Mouse (Mus musculus) urinary bladder, postnatal 36 days (tissue): ENCODE results near the gene Inhbc.

ENCODE experiments used
- DNase-seq, 2 experiments: peaks; one replicate each; pipeline ENCODE4 v3.0.0; 2022; ENCODE audit warnings: low spot score in 2 of 2, mixed read lengths in 1 of 2

Inhbc gene

DNA sequence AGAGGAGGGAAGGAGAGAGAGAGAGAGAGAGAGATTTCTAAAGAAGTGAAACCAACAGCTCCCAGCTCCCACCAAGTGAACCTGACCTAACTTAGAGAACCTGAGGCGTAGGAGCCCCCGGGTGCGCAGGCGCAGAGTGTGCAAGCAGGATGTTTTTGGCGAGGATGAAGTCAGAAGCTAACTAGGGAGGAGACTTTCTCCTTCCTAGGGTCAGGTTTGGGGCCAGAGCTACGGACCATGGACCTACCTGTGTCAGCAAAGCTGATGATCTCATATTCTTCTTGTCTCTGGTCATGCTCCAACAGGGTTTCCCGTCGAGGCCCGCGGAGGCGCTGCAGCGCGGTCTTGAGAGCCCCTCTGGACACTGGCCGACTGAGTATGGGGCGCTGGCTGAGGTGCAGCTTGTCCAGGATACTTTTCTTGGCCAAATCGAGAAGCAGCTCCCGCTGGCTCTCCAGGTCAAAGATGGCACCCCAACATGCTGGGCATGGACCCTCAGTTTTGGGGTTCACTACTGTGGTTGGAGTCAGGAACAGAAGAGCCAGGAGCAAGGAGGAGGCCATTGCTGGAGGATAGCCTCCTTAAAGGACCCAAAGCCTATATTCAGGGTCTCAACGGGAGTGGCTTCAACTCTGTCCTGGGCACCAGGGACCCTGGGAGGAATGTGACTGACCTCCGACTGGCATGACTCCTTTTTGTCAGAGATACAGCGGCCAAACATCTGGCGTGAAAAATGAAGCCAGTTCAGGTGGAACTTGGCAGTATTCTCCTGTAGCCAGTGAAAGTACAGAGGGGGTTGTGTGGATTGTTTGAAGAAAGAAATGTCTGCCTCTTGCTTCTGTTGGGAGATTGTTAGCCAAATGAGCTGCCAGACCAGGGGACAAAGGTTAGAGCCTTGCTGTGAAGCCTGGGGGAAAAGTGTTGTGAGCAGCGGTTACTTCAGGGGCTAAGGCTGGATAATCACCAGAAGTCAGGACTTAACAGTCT, at the start of gene Inhbc:
Inhbc (minus strand) TSS at position 598 of the 987 bp plus-strand sequence.
- DNase-seq, result no peak

DNA sequence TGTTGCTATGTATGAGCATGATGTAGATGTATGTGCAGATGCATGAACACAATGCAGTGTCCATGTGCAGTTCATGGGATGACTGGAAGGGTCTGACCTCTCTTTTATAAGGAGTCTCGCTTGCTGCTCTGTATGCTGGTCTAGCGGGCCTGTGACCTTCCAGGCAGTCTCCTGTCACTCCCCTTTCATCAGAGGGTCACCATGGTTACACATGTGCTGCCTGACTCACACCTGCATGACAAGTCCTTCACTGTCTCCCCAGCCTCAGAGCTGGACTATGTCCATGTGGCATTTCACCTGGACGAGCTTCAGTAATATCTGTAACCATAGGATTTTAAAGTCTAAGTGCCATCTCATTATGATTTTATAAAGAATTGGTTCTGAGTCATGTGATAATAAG, 43.9 kb upstream of the Inhbc start:
- no peak for DNase-seq

DNA sequence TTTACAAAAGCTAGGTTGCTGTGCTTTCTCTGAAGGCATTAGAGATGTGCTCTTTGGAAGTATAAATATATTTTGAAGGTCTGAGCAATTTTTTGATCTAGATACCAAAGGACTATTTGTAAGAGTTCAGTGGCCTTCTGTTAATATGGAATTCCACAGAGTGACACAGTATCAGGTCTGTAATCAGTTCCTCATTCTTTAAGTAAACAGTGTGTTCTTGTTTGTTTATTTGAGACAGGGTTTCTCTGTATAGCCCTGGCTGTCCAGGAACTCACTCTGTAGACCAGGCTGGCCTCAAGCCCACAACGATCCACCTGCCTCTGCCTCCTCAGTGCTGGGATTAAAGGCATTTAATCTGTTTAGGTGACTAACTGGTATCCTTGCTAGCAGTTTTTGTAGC, 43.4 kb upstream of the Inhbc start:
- DNase-seq, result no peak

DNA sequence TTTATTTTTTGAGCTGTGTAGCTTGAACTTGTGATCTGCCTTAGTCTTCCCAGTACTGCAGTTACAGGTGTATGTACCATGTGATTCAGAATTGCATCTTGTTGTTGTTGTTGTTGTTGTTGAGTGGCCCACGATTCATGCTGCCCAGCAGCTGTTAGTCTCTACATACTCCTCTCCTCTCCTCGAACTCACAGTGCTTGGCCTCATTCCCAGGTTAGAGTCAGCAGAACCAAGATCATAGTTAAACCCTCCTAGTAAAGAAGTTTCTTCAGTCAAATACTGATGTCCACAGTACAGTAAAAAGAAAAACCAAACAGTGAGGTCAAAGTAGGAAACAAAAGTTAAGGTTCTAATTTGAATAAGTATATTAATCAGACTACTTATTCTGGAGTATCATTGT, 42.5 kb upstream of the Inhbc start:
- no peak for DNase-seq

GRCm38 (mm10) chr10:127412101-127412500, 41.9 kb upstream of the Inhbc start:
- DNase-seq, result no peak

DNA sequence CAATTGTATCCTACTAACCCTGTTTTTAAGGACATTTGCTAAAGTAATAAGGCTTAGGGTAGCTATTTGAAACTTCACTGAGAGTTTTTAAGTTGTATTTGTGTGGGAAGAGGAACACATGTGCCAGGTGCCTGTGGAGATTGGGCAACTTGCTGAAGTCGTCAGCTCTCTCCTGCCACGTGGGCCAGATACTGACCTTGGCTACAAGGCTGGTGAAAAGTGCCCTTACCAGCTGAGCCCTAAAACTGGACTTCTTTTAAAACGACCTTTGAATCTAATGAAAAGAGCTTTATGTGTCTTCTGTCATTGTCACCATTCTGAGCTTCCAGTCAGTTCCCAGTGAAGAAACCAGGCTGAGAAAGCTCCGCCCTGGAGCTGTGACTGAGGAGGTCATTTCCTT, 37.2 kb upstream of the Inhbc start:
- DNase-seq, result no peak

GRCm38 (mm10) chr10:127404701-127405100, 34.5 kb upstream of the Inhbc start:
- DNase-seq, result no peak

DNA sequence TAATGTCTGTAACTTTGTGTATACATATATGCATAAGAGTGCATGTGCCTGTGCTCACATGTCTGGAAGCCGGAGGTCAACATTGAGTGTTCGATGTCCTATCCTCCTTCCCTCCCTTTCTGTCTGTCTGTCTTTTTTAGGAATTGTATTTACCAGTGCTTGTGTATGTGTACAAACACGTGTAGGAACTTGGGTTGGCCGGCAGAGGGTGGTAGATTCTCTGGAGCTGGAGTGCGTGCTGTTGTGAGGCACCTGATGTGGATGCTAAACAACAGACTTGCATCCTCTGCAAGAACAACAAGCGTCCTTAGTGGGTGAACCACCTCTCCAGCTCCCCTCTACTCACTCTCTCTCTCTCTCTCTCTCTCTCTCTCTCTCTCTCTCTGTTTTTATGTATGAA, 21.5 kb upstream of the Inhbc start:
- no peak for DNase-seq

- DNase-seq, result no peak
Measured at GRCm38 (mm10) chr10:127381743-127382134, 11.5 kb upstream of the Inhbc start.

DNA sequence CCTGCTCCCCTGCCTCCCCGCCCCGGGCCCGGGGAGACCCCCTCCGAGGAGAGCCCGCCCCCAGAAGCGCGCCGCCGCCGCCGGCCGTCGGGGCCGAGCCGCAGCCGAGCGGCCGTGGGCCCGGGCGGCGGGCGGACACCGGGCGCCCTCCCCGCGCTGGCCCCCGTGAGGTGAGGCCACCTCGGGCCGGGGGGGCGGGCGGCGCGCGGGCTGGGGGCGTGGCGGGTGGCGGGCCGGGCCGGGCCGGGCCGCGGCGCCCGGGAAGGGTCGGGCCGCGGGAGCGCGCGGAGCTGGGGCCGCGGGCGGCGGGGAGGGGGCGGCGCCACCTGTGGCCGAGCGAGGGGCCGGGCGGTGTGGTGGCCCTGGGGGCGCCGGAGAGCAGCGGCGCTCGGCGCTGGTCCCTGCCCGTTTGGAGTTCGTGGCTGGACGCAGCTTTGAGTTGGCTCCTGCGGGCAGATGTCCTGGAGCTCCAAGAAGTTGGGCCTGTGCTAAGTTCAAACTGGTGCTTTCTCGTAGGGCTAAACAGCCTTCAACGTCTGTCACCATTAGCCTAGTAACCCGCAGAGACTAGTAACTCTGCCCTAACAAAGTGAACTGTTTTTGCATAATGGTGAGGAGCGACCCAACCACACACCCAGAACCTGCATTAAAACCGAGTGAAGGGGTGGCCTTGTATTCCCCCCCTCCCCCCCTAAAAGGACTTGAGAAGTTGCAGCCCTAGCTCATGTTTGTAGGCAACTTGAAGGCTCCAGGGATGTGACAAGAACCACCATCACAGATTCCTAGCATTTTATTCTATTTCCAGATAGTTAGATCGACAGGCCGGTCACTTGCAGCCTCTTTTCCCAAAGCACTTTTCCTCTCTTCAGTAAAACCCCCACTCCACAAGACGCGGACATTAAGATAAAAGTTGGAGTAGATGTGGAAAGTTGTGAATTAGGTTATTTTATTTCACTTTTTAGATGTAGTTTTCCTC, 10.8 kb upstream of the Inhbc start:
- peak; percentile 45 to 49 for DNase-seq

GRCm38 (mm10) chr10:127380251-127380691, 10.0 kb upstream of the Inhbc start, which contains the start of gene R3hdm2:
Gene R3hdm2 (plus strand): TSS chr10:127380327.
- DNase-seq, result peak; percentile 76 to 91

GRCm38 (mm10) chr10:127379654-127380053, 9.4 kb upstream of the Inhbc start:
- DNase-seq, result no peak

- DNase-seq, result no peak
Measured at GRCm38 (mm10) chr10:127377700-127378099, 7.5 kb upstream of the Inhbc start.

- DNase-seq, result no peak
Measured at GRCm38 (mm10) chr10:127371023-127371422, 792 bp upstream of the Inhbc start.

- no peak for DNase-seq
Measured at GRCm38 (mm10) chr10:127368273-127368672, 2.0 kb downstream of the Inhbc start.

- no peak for DNase-seq
Measured at GRCm38 (mm10) chr10:127367116-127367515, 3.1 kb downstream of the Inhbc start.

DNA sequence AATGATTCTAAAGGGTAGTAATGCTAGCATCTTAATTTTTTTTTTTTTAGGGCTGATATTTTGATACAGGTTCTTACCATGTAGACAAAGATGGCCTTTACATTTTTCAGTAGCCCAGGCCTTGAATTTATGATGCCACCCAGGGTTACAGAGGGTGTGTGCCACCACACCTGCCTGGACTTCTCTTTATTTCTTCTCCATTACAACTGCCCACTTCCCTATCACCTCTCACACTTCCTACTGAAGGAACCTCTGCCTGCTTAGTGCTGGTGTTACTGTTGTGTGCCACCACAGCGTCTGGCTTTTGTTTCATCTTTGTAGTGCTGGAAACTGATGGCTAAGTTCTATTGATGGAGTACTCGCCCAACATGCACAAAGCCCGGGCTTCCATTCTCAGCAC, 9.5 kb downstream of the Inhbc start:
- DNase-seq, result no peak

DNA sequence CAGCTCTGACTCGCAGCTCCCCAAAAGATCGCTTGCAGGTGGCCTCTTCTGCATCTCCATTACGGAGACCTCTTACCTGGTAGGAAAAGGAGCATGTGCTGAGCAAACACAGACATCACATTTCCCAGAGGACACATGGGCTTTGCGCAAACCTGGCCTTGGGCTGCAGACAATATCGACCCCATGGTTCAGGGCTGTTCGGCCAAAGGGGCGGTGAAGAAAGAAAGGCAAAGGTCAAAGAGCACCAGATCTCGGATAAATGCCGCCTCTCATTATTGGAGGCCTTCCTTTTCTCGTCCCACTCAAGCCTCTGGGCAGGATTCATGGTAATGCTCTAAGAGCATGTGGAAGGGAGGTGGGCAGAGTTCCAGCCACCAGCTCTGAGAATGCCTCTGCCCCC, 14.9 kb downstream of the Inhbc start:
- DNase-seq, result no peak

DNA sequence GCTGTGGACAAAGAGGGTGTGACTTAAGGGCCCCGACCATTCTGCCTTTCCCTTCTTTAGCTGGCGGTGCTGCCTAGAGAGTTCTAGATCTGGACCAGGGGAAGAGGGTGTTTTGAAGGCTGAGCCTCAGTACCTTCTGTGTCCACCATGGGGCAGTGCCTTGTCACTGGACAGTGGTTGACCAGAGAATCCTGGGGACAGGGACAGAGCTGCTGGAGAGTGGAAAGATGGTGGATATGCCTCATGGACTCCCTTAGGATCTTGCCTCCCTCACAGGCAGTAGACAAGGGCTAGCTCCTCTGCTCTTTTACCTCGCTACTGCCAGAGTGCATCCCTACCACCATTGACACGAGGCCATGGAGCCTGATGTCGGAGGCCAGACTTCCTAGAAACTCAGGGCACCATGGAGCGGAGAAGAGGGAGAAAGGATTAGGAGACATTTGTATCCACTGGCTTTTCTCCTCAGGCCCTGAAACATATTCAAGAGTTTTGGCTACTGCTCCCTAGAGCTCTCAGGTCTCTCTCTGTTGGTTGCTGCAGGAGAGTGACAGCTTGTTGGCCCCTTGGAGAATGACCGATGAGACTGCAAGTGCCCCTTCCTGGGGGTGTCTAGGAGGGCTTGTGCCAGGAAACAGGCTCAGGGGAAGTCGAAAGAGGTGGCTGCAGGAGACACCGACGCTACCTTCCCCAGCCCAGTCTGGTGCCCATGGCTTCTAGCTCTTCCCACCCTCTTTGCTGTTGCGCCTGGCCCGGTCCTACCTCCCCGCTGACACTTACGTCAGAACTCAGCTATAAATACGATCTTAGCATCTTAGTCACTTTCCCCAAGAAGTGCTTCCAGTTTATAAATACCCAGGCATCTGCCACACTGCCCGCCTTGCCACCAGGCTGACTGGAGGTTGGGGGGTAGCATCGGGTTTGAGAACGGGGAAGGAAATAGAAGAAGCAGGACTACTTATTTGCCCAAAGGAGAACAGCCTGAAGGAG, 16.0 kb downstream of the Inhbc start, which contains the start of gene Inhbe:
Inhbe (minus strand) TSS at position 503 of the 987 bp plus-strand sequence.
- no peak for DNase-seq

DNA sequence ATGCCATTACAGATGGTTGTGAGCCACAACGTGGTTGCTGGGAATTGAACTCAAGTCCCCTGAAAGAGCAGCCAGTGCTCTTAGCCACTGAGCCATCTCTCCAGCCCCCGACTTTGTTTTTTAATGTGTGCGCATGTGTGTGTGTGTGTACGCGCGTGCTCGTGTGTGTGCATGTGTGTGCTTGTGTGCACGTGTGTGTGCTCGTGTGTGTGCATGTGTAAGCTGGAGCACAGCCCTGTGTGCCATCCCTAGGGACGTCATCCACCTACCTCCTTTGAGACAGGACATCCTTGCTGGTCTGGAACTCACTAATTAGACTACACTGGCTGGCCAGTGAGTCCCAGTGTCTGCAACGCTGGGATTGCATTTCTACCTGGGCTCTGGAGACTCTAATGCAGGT, 17.5 kb downstream of the Inhbc start:
- DNase-seq, result no peak

GRCm38 (mm10) chr10:127352187-127352586, 18.0 kb downstream of the Inhbc start:
- DNase-seq, result no peak
